ENCODE assay signal across 8 mouse cellular contexts in genomic region chr13:68582517-68582780, GRCm38 (mm10). TPM values are rescaled to one million over a fixed set of nuclear protein-coding genes. Genes with fewer than 3 reads are reported as not detected.
A peak's percentile ranks its signal among the peaks of the same experiment; 100 is the strongest.
DNase-seq lines count a peak whose midpoint lies in the region; ATAC-seq and TF ChIP-seq lines count a peak whose summit lies in the region.

No protein-coding gene starts in this region.

- H3K79me3 ChIP-seq in C2C12 (ENCODE audit: low read depth), result peaks cover 31% of the 10 kb centered on the region

- ATAC-seq in embryonic facial prominence, embryonic 15.5 days (ENCODE audit: insufficient number of reproducible peaks, low FRiP score, low TSS enrichment, low read depth), result no peak
- ATAC-seq in liver, embryonic 11.5 days (replicated peaks; ENCODE audit: low FRiP score), result peak; percentile 8; the same call in 1 of the 2 replicates
- no peak; the same call in 1 of the 2 replicates for ATAC-seq in stomach, postnatal 0 days (ENCODE audit: low FRiP score, low TSS enrichment)

- intact Hi-C loops in heart, adult 2 months (cut with DNase I), result loop anchor here (10.0 kb wide), 4 partner anchors 902 to 1232 kb away; partner anchors contain the start of genes Nsun2, Srd5a1 and Tent4a
- intact Hi-C loops in heart, postnatal 25 days (cut with DNase I), result loop anchor here (5.0 to 10.0 kb wide), 2 partner anchors 902 to 1030 kb away; partner anchors contain the start of gene Srd5a1

- peak overlapping the region; percentile 90 for H3K27ac ChIP-seq in heart, adult 2 months
- peak overlapping the region; percentile 85 for H3K27ac ChIP-seq in embryonic facial prominence, embryonic 15.5 days (replicated peaks)
- peak overlapping the region; percentile 43; the same call in 1 of the 2 replicates for H3K27ac ChIP-seq in liver, embryonic 11.5 days (ENCODE audit: low read depth, low read length)
- peak overlapping the region; percentile 83 for H3K27ac ChIP-seq in stomach, postnatal 0 days (replicated peaks)

- H3K27me3 ChIP-seq in heart, adult 2 months (ENCODE audit: control insufficient read depth, insufficient read depth, low read length), result no peaks in the 10 kb centered on the region
- H3K27me3 ChIP-seq in C2C12 (ENCODE audit: control insufficient read depth, insufficient read depth, insufficient read length), result no peaks in the 10 kb centered on the region
- H3K27me3 ChIP-seq in embryonic facial prominence, embryonic 15.5 days, result no peaks in the 10 kb centered on the region
- H3K27me3 ChIP-seq in liver, embryonic 11.5 days (replicated peaks; ENCODE audit: control insufficient read depth, insufficient read depth, low read length), result no peaks in the 10 kb centered on the region
- no peaks in the 10 kb centered on the region for H3K27me3 ChIP-seq in stomach, postnatal 0 days (ENCODE audit: control insufficient read depth, insufficient read depth, low read length)

- TF ChIP-seq POLR2A in heart, adult 2 months (IDR thresholded peaks at IDR 0.05; ENCODE audit: insufficient read depth, low read depth, low read length), result no peak

- DNase-seq in heart, adult 2 months, result no peak
- DNase-seq in heart, postnatal 25 days (ENCODE audit: low spot score), result no peak
- no peak for DNase-seq in liver, embryonic 11.5 days (ENCODE audit: low spot score)
- DNase-seq in stomach, postnatal 0 days (ENCODE audit: low spot score), result no peak
- DNase-seq in frontal cortex, postnatal 36 days (ENCODE audit: low spot score in 2 of 2), result no peak
- DNase-seq in left cerebral cortex, adult 18-20 months (ENCODE audit: low spot score in 2 of 2), result no peak

- no peaks in the 10 kb centered on the region for H3K79me2 ChIP-seq in heart, adult 2 months (replicated peaks; ENCODE audit: control insufficient read depth, insufficient read depth, low read length)
- H3K79me2 ChIP-seq in C2C12 (ENCODE audit: control insufficient read depth, insufficient read depth), result peaks cover 47% of the 10 kb centered on the region

- H3K4me3 ChIP-seq in heart, adult 2 months, result peak overlapping the region; percentile 93
- H3K4me3 ChIP-seq in C2C12 (ENCODE audit: insufficient read depth, poor library complexity, severe bottlenecking), result peak overlapping the region; percentile 56
- H3K4me3 ChIP-seq in embryonic facial prominence, embryonic 15.5 days (replicated peaks), result peak overlapping the region; percentile 93
- H3K4me3 ChIP-seq in liver, embryonic 11.5 days (ENCODE audit: low read depth, low read length), result peak overlapping the region; percentile 88
- H3K4me3 ChIP-seq in stomach, postnatal 0 days (ENCODE audit: low read depth, low read length), result peak overlapping the region; percentile 89

- H3K36me3 ChIP-seq in heart, adult 2 months (ENCODE audit: control insufficient read depth, insufficient read depth, low read length), result no peaks in the 10 kb centered on the region
- H3K36me3 ChIP-seq in C2C12 (ENCODE audit: control insufficient read depth, insufficient read depth), result peaks cover 47% of the 10 kb centered on the region
- peaks cover 41% of the 10 kb centered on the region for H3K36me3 ChIP-seq in embryonic facial prominence, embryonic 15.5 days
- peaks cover 33% of the 10 kb centered on the region; the same call in 1 of the 2 replicates for H3K36me3 ChIP-seq in liver, embryonic 11.5 days (ENCODE audit: control insufficient read depth, insufficient read depth, low read length)
- peaks cover 16% of the 10 kb centered on the region; the same call in 1 of the 2 replicates for H3K36me3 ChIP-seq in stomach, postnatal 0 days (ENCODE audit: control insufficient read depth, insufficient read depth, low read length)

- H3K9ac ChIP-seq in heart, adult 2 months (ENCODE audit: low read depth, low read length), result peak overlapping the region; percentile 55
- H3K9ac ChIP-seq in embryonic facial prominence, embryonic 15.5 days, result peak overlapping the region; percentile 68
- H3K9ac ChIP-seq in liver, embryonic 11.5 days (ENCODE audit: low read depth, low read length), result peak overlapping the region; percentile 84
- H3K9ac ChIP-seq in stomach, postnatal 0 days (ENCODE audit: low read length), result peak overlapping the region; percentile 84

- peak overlapping the region; percentile 91 for H3ac ChIP-seq in C2C12 (ENCODE audit: control insufficient read depth, insufficient read length, low read depth)

- no peaks in the 10 kb centered on the region for H3K9me3 ChIP-seq in embryonic facial prominence, embryonic 15.5 days (replicated peaks)
- no peaks in the 10 kb centered on the region for H3K9me3 ChIP-seq in liver, embryonic 11.5 days (ENCODE audit: control insufficient read depth, low read length)
- no peaks in the 10 kb centered on the region for H3K9me3 ChIP-seq in stomach, postnatal 0 days (ENCODE audit: control insufficient read depth, low read length)

- H3K4me1 ChIP-seq in heart, adult 2 months (ENCODE audit: control insufficient read depth, insufficient read depth, low read length), result peaks cover 2% of the 10 kb centered on the region
- peaks cover 20% of the 10 kb centered on the region for H3K4me1 ChIP-seq in embryonic facial prominence, embryonic 15.5 days
- H3K4me1 ChIP-seq in liver, embryonic 11.5 days (replicated peaks; ENCODE audit: control insufficient read depth, insufficient read depth, low read length), result peaks cover 4% of the 10 kb centered on the region; the same call in 1 of the 2 replicates
- 0 out of 2 replicates have a peak, but pooled peaks cover 3% of the 10 kb centered on the region for H3K4me1 ChIP-seq in stomach, postnatal 0 days (replicated peaks; ENCODE audit: control insufficient read depth, insufficient read depth)

- peak overlapping the region; percentile 73 for H3K4me2 ChIP-seq in embryonic facial prominence, embryonic 15.5 days (replicated peaks)
- H3K4me2 ChIP-seq in liver, embryonic 11.5 days, result peak overlapping the region; percentile 90
- peak overlapping the region; percentile 76 for H3K4me2 ChIP-seq in stomach, postnatal 0 days (replicated peaks; ENCODE audit: low read depth)

- TF ChIP-seq CTCF in heart, adult 2 months (IDR thresholded peaks at IDR 0.05), result no peak
- no peak for TF ChIP-seq CTCF in C2C12 (IDR thresholded peaks at IDR 0.05; ENCODE audit: control insufficient read depth, insufficient read depth, insufficient read length)
- no peak for TF ChIP-seq CTCF in stomach, postnatal 0 days (IDR thresholded peaks at IDR 0.05; ENCODE audit: low read depth)

- TF ChIP-seq EP300 in heart, adult 2 months (IDR thresholded peaks at IDR 0.05; ENCODE audit: insufficient read depth, low read depth, low read length), result no peak
- no peak for TF ChIP-seq EP300 in stomach, postnatal 0 days (optimal IDR thresholded peaks at IDR 0.05)

- 0% methylated on average over 11 of the region's 11 CpGs for WGBS in heart, adult 2 months
- WGBS in embryonic facial prominence, embryonic 15.5 days, result under 1% methylated on average over 11 of the region's 11 CpGs
- 0% methylated on average over 11 of the region's 11 CpGs for WGBS in liver, embryonic 11.5 days
- 0% methylated on average over 11 of the region's 11 CpGs for WGBS in stomach, postnatal 0 days

TF ChIP-seq in C2C12, 6 proteins besides CTCF, POLR2A, EP300 and RAD21:
- no peak for TF ChIP-seq MYOG (IDR thresholded peaks at IDR 0.05; ENCODE audit: control insufficient read depth, extremely low read depth, insufficient read length)
- no peak for TF ChIP-seq CEBPB (IDR thresholded peaks at IDR 0.05; ENCODE audit: low read depth)
- peak; percentile 45 for TF ChIP-seq USF1 (IDR thresholded peaks at IDR 0.05; ENCODE audit: low read depth)
- TF ChIP-seq MYOD1 (IDR thresholded peaks at IDR 0.05; ENCODE audit: control insufficient read depth, insufficient read length, low read depth), result no peak
- TF ChIP-seq FOSL1 (IDR thresholded peaks at IDR 0.05; ENCODE audit: insufficient read depth, low read length, poor library complexity, severe bottlenecking), result no peak
- TF ChIP-seq MAX (IDR thresholded peaks at IDR 0.05), result no peak

RNA-seq across cellular contexts. Expression of gene Fastkd3, which starts 0.4 kb away (rescaled TPM):
- total RNA-seq in heart, adult 2 months (2021), result 10 to 100 TPM; 12.0 to 15.2 TPM
- polyA plus RNA-seq in heart, adult 2 months (2012; rRNA removed), result 13.3 and 15.7 TPM in 2 replicates
- 10 to 100 TPM in 1 of 2 experiments, 1 to 10 TPM in 1; 9.2 to 10.2 TPM for total RNA-seq in heart, postnatal 25 days (2021)
- polyA plus RNA-seq in C2C12 (2012; fragmentation: generic; extraction: Trizol), result 18.8 TPM
- polyA plus RNA-seq in embryonic facial prominence, embryonic 15.5 days (2015; fragmentation: Nextera tagmentation; extraction: Ambion mirVana), result 25.9 and 30.4 TPM in 2 replicates
- polyA plus RNA-seq in liver, embryonic 11.5 days (2014; fragmentation: Nextera tagmentation; extraction: Ambion mirVana), result 34.9 and 36.5 TPM in 2 replicates
- polyA plus RNA-seq in stomach, postnatal 0 days (2015; fragmentation: Nextera tagmentation; extraction: Ambion mirVana), result 19.9 and 21.8 TPM in 2 replicates
- 10 to 100 TPM; 14.8 to 17.4 TPM for total RNA-seq in left cerebral cortex, adult 18-20 months (2021)

RNA-seq across cellular contexts. Expression of gene Mtrr, which starts 0.5 kb away (rescaled TPM):
- total RNA-seq in heart, adult 2 months (2021), result 10 to 100 TPM; 15.8 to 19.3 TPM
- polyA plus RNA-seq in heart, adult 2 months (2012; rRNA removed), result 9.2 and 10.5 TPM in 2 replicates
- total RNA-seq in heart, postnatal 25 days (2021), result 10 to 100 TPM; 17.2 to 17.9 TPM
- polyA plus RNA-seq in C2C12 (2012; fragmentation: generic; extraction: Trizol), result 11.9 TPM
- 17.4 and 20.1 TPM in 2 replicates for polyA plus RNA-seq in embryonic facial prominence, embryonic 15.5 days (2015; fragmentation: Nextera tagmentation; extraction: Ambion mirVana)
- 32.4 and 37.3 TPM in 2 replicates for polyA plus RNA-seq in liver, embryonic 11.5 days (2014; fragmentation: Nextera tagmentation; extraction: Ambion mirVana)
- 8.8 and 9.3 TPM in 2 replicates for polyA plus RNA-seq in stomach, postnatal 0 days (2015; fragmentation: Nextera tagmentation; extraction: Ambion mirVana)
- total RNA-seq in left cerebral cortex, adult 18-20 months (2021), result 10 to 100 TPM; 17.7 to 19.7 TPM

RNA-seq across cellular contexts. Expression of gene 1700001L19Rik, which starts 14.8 kb away (rescaled TPM):
- not detected for total RNA-seq in heart, adult 2 months (2021)
- polyA plus RNA-seq in heart, adult 2 months (2012; rRNA removed), result 0.10 TPM in 1 of 2 replicates, not detected in the other
- total RNA-seq in heart, postnatal 25 days (2021), result not detected
- polyA plus RNA-seq in C2C12 (2012; fragmentation: generic; extraction: Trizol), result not detected
- polyA plus RNA-seq in embryonic facial prominence, embryonic 15.5 days (2015; fragmentation: Nextera tagmentation; extraction: Ambion mirVana), result 3.3 and 6.2 TPM in 2 replicates
- polyA plus RNA-seq in liver, embryonic 11.5 days (2014; fragmentation: Nextera tagmentation; extraction: Ambion mirVana), result not detected in 2 replicates
- 0.53 and 0.68 TPM in 2 replicates for polyA plus RNA-seq in stomach, postnatal 0 days (2015; fragmentation: Nextera tagmentation; extraction: Ambion mirVana)
- total RNA-seq in left cerebral cortex, adult 18-20 months (2021), result 10 to 100 TPM; 21.4 to 23.0 TPM
